Mouse (Mus musculus) skeletal muscle tissue, adult 2 months (tissue): ENCODE measurements around the gene Hist2h2be.
"Not testable (repeated sequence)": the region's sequence is repeated elsewhere in the genome, so short reads cannot be mapped to it uniquely, and the experiment has no call there.

ENCODE experiments used
- DNase-seq: peaks from one replicate; pipeline ENCODE4 v3.0.0-alpha.2; 2012; ENCODE audit warnings: low read depth, low spot score

The Hist2h2be gene

GRCm38 (mm10) chr3:96262216-96262875, 41.4 kb downstream of the Hist2h2be start:
- peak; percentile 93 for DNase-seq

- DNase-seq, result peak; percentile 92
Measured at GRCm38 (mm10) chr3:96262979-96263550, 42.1 kb downstream of the Hist2h2be start, which contains the start of gene Hist2h4. Gene Hist2h4, minus strand, starts transcription at chr3:96263311.

- DNase-seq, result no peak
Measured at GRCm38 (mm10) chr3:96263558-96264403, 42.9 kb downstream of the Hist2h2be start.

- DNase-seq, result no peak
Measured at GRCm38 (mm10) chr3:96264404-96264949, 43.6 kb downstream of the Hist2h2be start.

- DNase-seq, result no peak
Measured at GRCm38 (mm10) chr3:96266132-96266710, 45.3 kb downstream of the Hist2h2be start.

- DNase-seq, result no peak
Measured at GRCm38 (mm10) chr3:96267541-96267940, 46.6 kb downstream of the Hist2h2be start.

- DNase-seq, result peak; percentile 93
Measured at GRCm38 (mm10) chr3:96268051-96268775, 47.3 kb downstream of the Hist2h2be start, which contains the start of gene Hist2h3b. Gene Hist2h3b, plus strand, starts transcription at chr3:96268654.

GRCm38 (mm10) chr3:96268776-96269378, 48.0 kb downstream of the Hist2h2be start:
- not testable (repeated sequence) for DNase-seq

- peak; percentile 98 for DNase-seq
Measured at GRCm38 (mm10) chr3:96269511-96270474, 48.9 kb downstream of the Hist2h2be start, which contains the start of gene Hist2h2bb. Gene Hist2h2bb, plus strand, starts transcription at chr3:96269752.
